Mouse (Mus musculus) common myeloid progenitor, adult 5-6 weeks (primary cell): Measurements from ENCODE around the gene Cdr2l. TPM values are rescaled to one million over a fixed set of nuclear protein-coding genes. Genes with fewer than 3 reads are reported as not detected.

Experiments
- ATAC-seq: replicated peaks from 2 replicates; pipeline ENCODE4 v1.8.0; 2016; ENCODE audit warnings: low read depth, mild to moderate bottlenecking, moderate TSS enrichment, inconsistent platforms; ENCODE audit not compliant: poor library complexity, severe bottlenecking
- total RNA-seq: library from RNA; stranded (forward); fragments of 200-1000, 187-1606 nt; gene quantifications from 2 replicates; pipeline ENCODE4 v1.2.3, GENCODE M21; 2017

The Cdr2l gene
- total RNA-seq, 1 experiment from 2014 or later: 0.18 TPM

- ATAC-seq: no peak
Observed at GRCm38 (mm10) chr11:115435596-115436337, 54.1 kb downstream of the Cdr2l start.

- no peak for ATAC-seq
Observed at GRCm38 (mm10) chr11:115437571-115438122, 55.9 kb downstream of the Cdr2l start.

DNA sequence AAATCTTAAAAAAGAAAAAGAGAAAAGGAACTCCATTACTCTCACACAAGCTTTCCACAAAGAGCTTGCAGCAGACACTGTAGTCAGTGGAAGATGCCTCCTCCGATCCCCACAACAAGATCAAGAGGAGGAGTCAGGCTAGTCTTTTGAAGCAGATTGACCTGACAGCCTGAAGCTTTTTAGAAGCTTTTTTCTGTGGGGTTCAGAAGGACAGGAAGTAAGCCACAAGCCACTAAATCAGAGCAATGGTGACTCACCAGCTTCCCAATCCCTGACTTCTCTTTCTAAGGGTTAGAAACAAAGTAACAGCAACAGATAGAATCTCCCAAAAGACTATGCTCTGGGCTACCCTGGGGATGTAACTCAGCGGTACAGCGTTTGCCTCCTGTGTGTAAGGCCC lies 57.6 kb downstream of the Cdr2l start:
- 0 out of 2 replicates have a peak, but pooled peaks have one; percentile 22 for ATAC-seq

DNA sequence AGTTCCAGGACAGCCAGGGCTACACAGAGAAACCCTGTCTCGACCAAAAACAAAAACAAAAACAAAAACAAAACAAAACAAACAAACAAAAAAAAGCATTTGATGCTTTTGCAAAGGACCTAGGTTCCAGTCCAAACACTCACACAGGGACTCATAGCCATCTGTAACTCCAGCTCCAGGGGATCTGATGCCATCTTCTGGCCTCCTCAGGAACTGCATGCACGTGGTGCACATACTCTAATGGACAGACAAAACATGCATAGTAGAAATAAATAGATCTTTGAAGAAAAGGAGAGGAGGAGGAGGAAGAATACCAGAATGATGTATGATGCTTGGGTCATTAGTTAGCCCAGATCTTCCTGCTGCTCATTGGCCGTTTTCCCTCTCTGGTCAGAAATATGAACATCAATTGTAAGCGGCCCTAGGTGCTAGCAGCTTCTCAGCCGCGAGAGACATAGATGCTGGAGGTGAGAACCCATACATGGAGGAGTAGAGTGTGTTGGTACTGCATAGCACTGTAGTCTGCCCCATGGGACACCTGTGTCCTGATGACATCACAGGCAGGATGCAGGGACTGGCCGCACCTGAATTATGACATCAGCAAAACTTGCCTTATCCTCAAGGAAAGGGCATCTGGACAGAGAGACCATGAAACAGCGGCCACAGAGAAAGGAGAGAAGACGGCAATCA lies 58.3 kb downstream of the Cdr2l start, which contains the start of gene Trim80:
Trim80 (plus strand) TSS at position 640 of the 690 bp plus-strand sequence.
- ATAC-seq: no peak

GRCm38 (mm10) chr11:115441417-115441816 lies 59.7 kb downstream of the Cdr2l start:
- ATAC-seq: no peak

Other genes with a start within 250 kb of the Cdr2l start
- gene Cd300lf, start 247.9 kb upstream of the Cdr2l start, total RNA-seq: not detected in 2 replicates
- 45.5 and 53.4 TPM in 2 replicates for gene Slc9a3r1, start 218.6 kb upstream of the Cdr2l start, total RNA-seq
- gene Tmem104, start 194.4 kb upstream of the Cdr2l start, total RNA-seq: 2.2 and 3.7 TPM in 2 replicates
- 17.2 and 19.7 TPM in 2 replicates for gene Nat9, start 194.1 kb upstream of the Cdr2l start, total RNA-seq
- not detected in 2 replicates for gene Grin2c, start 114.7 kb upstream of the Cdr2l start, total RNA-seq
- 21.5 and 29.1 TPM in 2 replicates for gene Fdxr, start 104.9 kb upstream of the Cdr2l start, total RNA-seq
- gene Fads6, start 84.3 kb upstream of the Cdr2l start, total RNA-seq: 0.73 and 1.6 TPM in 2 replicates
- not detected in 2 replicates for gene Otop2, start 74.8 kb upstream of the Cdr2l start, total RNA-seq
- gene Ush1g, start 59.9 kb upstream of the Cdr2l start, total RNA-seq: not detected in 2 replicates
- not detected in 2 replicates for gene Otop3, start 47.2 kb upstream of the Cdr2l start, total RNA-seq
- gene Hid1, start 14.2 kb upstream of the Cdr2l start, total RNA-seq: 1.9 TPM in 1 of 2 replicates, not detected in the other
- gene Mrpl58, start 21.8 kb downstream of the Cdr2l start, total RNA-seq: 67.7 and 94.1 TPM in 2 replicates
- 531 and 684 TPM in 2 replicates for gene Atp5h, start 38.0 kb downstream of the Cdr2l start, total RNA-seq
- gene Kctd2, start 38.2 kb downstream of the Cdr2l start, total RNA-seq: 12.3 and 15.4 TPM in 2 replicates
- not detected in 2 replicates for gene Trim80, start 58.6 kb downstream of the Cdr2l start, total RNA-seq
- gene Slc16a5, start 80.6 kb downstream of the Cdr2l start, total RNA-seq: not detected in 2 replicates
- 4.2 and 6.5 TPM in 2 replicates for gene Armc7, start 93.8 kb downstream of the Cdr2l start, total RNA-seq
- gene Nt5c, start 109.9 kb downstream of the Cdr2l start, total RNA-seq: 92.2 and 98.6 TPM in 2 replicates
- gene Jpt1, start 132.5 kb downstream of the Cdr2l start, total RNA-seq: 152 and 171 TPM in 2 replicates
- gene Sumo2, start 154.4 kb downstream of the Cdr2l start, total RNA-seq: 592 and 605 TPM in 2 replicates
- 147 and 175 TPM in 2 replicates for gene Nup85, start 182.5 kb downstream of the Cdr2l start, total RNA-seq
- 31.7 and 39.0 TPM in 2 replicates for gene Mrps7, start 222.0 kb downstream of the Cdr2l start, total RNA-seq
- 21.3 and 38.2 TPM in 2 replicates for gene Gga3, start 222.1 kb downstream of the Cdr2l start, total RNA-seq
- 20.3 and 26.9 TPM in 2 replicates for gene Mif4gd, start 231.1 kb downstream of the Cdr2l start, total RNA-seq
- gene Slc25a19, start 246.4 kb downstream of the Cdr2l start, total RNA-seq: 22.3 and 28.1 TPM in 2 replicates